Mouse (Mus musculus) hindbrain, embryonic 16.5 days (tissue): ENCODE measurements at regions not wholly inside any gene's neighbourhood (a gene's known extent, or its start where the extent isn't known, plus 50 kb on each side); places are given as distances from the start of the nearest gene placed in this dataset.

Experiments used
- ATAC-seq: fragments of 200-750 bp; cut with Nextera tagmentation; 2 replicates; pipeline ENCODE4 v1.8.0; 2017; ENCODE audit warnings: moderate TSS enrichment, moderate library complexity
- H3K27ac ChIP-seq: fragments of 300-500 bp; sonication (generic); 2 replicates; pipeline ENCODE4 v1.5.1; 2014; ENCODE audit warnings: low read depth, mild to moderate bottlenecking, control low read depth, low read length, moderate library complexity
- H3K27me3 ChIP-seq: fragments of 300-500 bp; sonication (generic); replicated peaks from 2 replicates; pipeline ENCODE4 v1.6.1; 2014; ENCODE audit warnings: low read length; ENCODE audit not compliant: control insufficient read depth, insufficient read depth
- H3K36me3 ChIP-seq: fragments of 300-500 bp; sonication (generic); 2 replicates; pipeline ENCODE4 v1.6.1; 2014; ENCODE audit warnings: mild to moderate bottlenecking, low read length, moderate library complexity, mixed read lengths; ENCODE audit not compliant: control insufficient read depth, insufficient read depth
- H3K4me1 ChIP-seq: fragments of 300-500 bp; sonication (generic); 2 replicates; pipeline ENCODE4 v1.6.1; 2014; ENCODE audit warnings: low read depth, low read length; ENCODE audit not compliant: control insufficient read depth, insufficient read depth
- H3K4me2 ChIP-seq: fragments of 300-500 bp; sonication (generic); 2 replicates; pipeline ENCODE4 v1.6.1; 2014; ENCODE audit warnings: mild to moderate bottlenecking, low read length, control low read depth, moderate library complexity
- H3K4me3 ChIP-seq: fragments of 300-500 bp; sonication (generic); 2 replicates; pipeline ENCODE4 v1.5.1; 2014; ENCODE audit warnings: mild to moderate bottlenecking, low read length, control low read depth, moderate library complexity
- H3K9ac ChIP-seq: fragments of 300-500 bp; sonication (generic); 2 replicates; pipeline ENCODE4 v1.6.1; 2014; ENCODE audit warnings: low read depth, mild to moderate bottlenecking, control low read depth, low read length, moderate library complexity
- H3K9me3 ChIP-seq: fragments of 300-500 bp; sonication (generic); 2 replicates; pipeline ENCODE4 v1.6.1; 2014; ENCODE audit warnings: mild to moderate bottlenecking, low read length, moderate library complexity; ENCODE audit not compliant: control insufficient read depth
- WGBS: fragments of 180-500 bp; shearing (Covaris S2); extraction: QIAGEN DNeasy Blood & Tissue Kit; methylation state at CpG from one replicate; pipeline ENCODE4 v1.1.7; 2014; 5-methylcytosine and 5-hydroxymethylcytosine counted together

DNA sequence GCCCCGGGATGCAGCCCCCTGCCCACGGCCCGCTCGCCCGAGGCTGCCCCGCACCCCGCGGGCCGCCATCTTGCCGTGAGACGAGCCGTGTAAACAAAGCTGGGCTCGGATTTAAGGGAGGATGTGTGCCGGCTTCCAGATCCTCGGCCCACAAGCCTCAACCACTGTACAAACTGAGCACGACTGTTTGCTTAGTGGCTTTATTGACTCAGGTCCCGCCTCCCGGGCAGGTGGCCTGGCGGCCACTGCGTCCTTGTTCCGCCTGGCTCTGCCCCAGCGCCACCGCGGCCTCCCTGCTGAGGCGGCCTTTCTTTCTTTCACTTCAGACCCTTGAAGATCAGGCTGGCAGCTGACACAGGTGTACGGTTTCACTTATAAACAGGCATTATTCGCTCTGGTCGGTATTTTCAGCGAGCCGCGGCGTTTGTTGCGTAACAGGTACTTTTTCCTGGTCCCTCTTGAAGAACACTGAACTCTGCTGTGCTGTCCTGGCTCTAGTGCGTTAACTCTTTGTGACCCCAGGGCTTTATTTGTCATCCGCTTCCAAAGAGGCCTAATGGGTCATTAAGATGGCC, 128.1 kb upstream of the Zfp706 start:
- ATAC-seq = peak; percentile 78
- peak overlapping the region; percentile 54 for H3K4me3 ChIP-seq
- 2% methylated on average over 35 of the region's 35 CpGs for WGBS
- peak overlapping the region; percentile 87 for H3K27ac ChIP-seq
- peak overlapping the region; percentile 88 for H3K9ac ChIP-seq
- no peaks in the 10 kb centered on the region for H3K27me3 ChIP-seq
- H3K36me3 ChIP-seq = no peaks in the 10 kb centered on the region
- H3K9me3 ChIP-seq = no peaks in the 10 kb centered on the region
- peaks cover 13% of the 10 kb centered on the region for H3K4me1 ChIP-seq
- peak overlapping the region; percentile 81 for H3K4me2 ChIP-seq

GRCm38 (mm10) chr15:37134913-37135589, 127.5 kb upstream of the Zfp706 start:
- Histone ChIP-seq H3K4me1 (peaks cover 13% of the 10 kb centered on the region), H3K27me3 (no peaks in the 10 kb centered on the region), H3K36me3 (no peaks in the 10 kb centered on the region), H3K4me3 (peak overlapping the region; percentile 54), H3K9me3 (no peaks in the 10 kb centered on the region), H3K4me2 (peak overlapping the region; percentile 81), H3K27ac (peak overlapping the region; percentile 87), H3K9ac (peak overlapping the region; percentile 88)
- 23% methylated on average over 20 of the region's 20 CpGs for WGBS
- peak; percentile 66 for ATAC-seq

DNA sequence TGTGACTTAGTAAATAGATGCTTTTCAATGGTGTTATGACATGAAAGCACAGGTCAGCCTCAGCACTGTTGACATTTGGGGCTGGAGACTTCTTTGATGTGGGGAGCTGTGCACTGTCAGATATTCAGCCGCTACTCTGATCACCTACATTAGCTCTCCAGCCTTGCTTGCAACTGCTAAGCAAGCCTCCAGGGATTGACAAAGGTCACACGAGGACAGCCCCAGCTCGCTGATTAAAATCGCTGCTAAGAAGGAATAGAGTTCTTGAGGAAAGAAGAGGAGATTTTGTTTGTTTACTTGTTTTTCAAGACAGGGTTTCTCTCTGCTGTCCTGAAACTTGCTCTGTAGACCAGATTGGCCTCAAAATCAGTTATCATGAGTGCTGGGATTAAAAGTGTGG, 126.8 kb upstream of the Zfp706 start:
- Histone ChIP-seq H3K4me2 (no peak overlapping the region), H3K36me3 (no peaks in the 10 kb centered on the region), H3K27me3 (no peaks in the 10 kb centered on the region), H3K9ac (no peak overlapping the region), H3K4me3 (no peak overlapping the region), H3K9me3 (no peaks in the 10 kb centered on the region), H3K4me1 (peaks cover 13% of the 10 kb centered on the region), H3K27ac (no peak overlapping the region)
- WGBS = 40% methylated on average over 4 of the region's 4 CpGs
- ATAC-seq = no peak

GRCm38 (mm10) chr15:37133916-37134315, 126.3 kb upstream of the Zfp706 start:
- Histone ChIP-seq H3K27ac (no peak overlapping the region), H3K4me2 (no peak overlapping the region), H3K9me3 (no peaks in the 10 kb centered on the region), H3K36me3 (no peaks in the 10 kb centered on the region), H3K4me1 (peaks cover 13% of the 10 kb centered on the region), H3K27me3 (no peaks in the 10 kb centered on the region), H3K4me3 (no peak overlapping the region), H3K9ac (no peak overlapping the region)
- ATAC-seq = peak; percentile 66; the same call in 1 of the 2 replicates
- 29% methylated on average over 5 of the region's 5 CpGs for WGBS

DNA sequence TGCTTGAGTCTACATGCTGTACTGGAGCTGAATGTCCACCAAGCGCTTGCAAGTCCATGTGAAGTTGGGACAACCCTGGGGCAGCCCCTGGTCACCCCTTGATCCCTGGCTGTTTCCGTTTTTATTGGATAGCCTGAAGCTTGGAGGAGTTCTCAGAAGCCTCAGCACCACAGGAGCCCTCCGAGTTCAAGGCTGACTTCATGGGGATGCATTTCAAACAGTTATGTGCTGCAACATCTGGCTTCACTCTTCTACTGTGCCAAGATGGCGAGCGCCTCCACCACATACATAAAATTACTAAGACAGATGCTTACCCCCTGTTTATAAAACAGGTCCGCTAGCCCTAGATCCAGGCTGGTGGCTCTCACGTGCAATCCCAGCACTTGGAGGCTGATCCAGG, 120.1 kb upstream of the Zfp706 start:
- H3K4me1 ChIP-seq = no peaks in the 10 kb centered on the region
- no peak overlapping the region for H3K27ac ChIP-seq
- ATAC-seq = no peak
- 83% methylated on average over 7 of the region's 7 CpGs for WGBS
- H3K4me3 ChIP-seq = no peak overlapping the region
- no peak overlapping the region for H3K9ac ChIP-seq
- no peak overlapping the region for H3K4me2 ChIP-seq
- H3K9me3 ChIP-seq = no peaks in the 10 kb centered on the region
- H3K36me3 ChIP-seq = no peaks in the 10 kb centered on the region
- H3K27me3 ChIP-seq = no peaks in the 10 kb centered on the region

- no peak overlapping the region for H3K4me2 ChIP-seq
- no peaks in the 10 kb centered on the region for H3K9me3 ChIP-seq
- H3K27ac ChIP-seq = no peak overlapping the region
- no peaks in the 10 kb centered on the region for H3K4me1 ChIP-seq
- no peaks in the 10 kb centered on the region for H3K36me3 ChIP-seq
- WGBS = 92% methylated on average over 4 of the region's 4 CpGs
- no peak for ATAC-seq
- no peak overlapping the region for H3K4me3 ChIP-seq
- H3K27me3 ChIP-seq = no peaks in the 10 kb centered on the region
- no peak overlapping the region for H3K9ac ChIP-seq
Observed at GRCm38 (mm10) chr15:37127170-37127569, 119.6 kb upstream of the Zfp706 start.

- H3K36me3 ChIP-seq = no peaks in the 10 kb centered on the region
- H3K9me3 ChIP-seq = no peaks in the 10 kb centered on the region
- H3K9ac ChIP-seq = no peak overlapping the region
- H3K4me3 ChIP-seq = no peak overlapping the region
- H3K4me2 ChIP-seq = no peak overlapping the region
- no peak overlapping the region for H3K27ac ChIP-seq
- no peaks in the 10 kb centered on the region for H3K4me1 ChIP-seq
- ATAC-seq = no peak
- no peaks in the 10 kb centered on the region for H3K27me3 ChIP-seq
- WGBS = 80% methylated on average over 4 of the region's 4 CpGs
Observed at GRCm38 (mm10) chr15:37125823-37126222, 118.2 kb upstream of the Zfp706 start.

GRCm38 (mm10) chr15:37124951-37125350, 117.4 kb upstream of the Zfp706 start:
- 86% methylated on average over 2 of the region's 2 CpGs for WGBS
- H3K9me3 ChIP-seq = no peaks in the 10 kb centered on the region
- no peaks in the 10 kb centered on the region for H3K4me1 ChIP-seq
- H3K4me2 ChIP-seq = no peak overlapping the region
- ATAC-seq = no peak
- H3K9ac ChIP-seq = no peak overlapping the region
- no peaks in the 10 kb centered on the region for H3K27me3 ChIP-seq
- H3K36me3 ChIP-seq = no peaks in the 10 kb centered on the region
- no peak overlapping the region for H3K4me3 ChIP-seq
- H3K27ac ChIP-seq = no peak overlapping the region

DNA sequence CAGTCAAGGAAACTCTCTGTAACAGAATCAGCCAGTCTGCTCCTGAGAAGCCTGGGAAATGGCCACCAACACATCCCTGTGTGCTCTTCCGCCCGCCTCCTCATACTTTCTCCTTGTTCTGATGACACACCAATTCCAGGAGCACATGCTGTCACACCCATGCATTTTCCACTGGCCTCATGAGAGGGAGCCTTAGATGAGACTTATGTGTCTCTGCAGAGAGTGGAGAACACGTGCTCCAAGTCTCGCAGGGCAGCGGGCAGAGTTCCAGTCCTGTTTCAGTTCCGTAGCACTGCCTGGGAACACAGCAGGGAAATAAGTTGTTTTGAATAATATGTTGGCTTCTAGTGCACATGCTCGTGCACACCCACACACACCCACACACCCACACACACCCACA, 116.7 kb upstream of the Zfp706 start:
- Histone ChIP-seq H3K4me2 (no peak overlapping the region), H3K27me3 (no peaks in the 10 kb centered on the region), H3K9ac (no peak overlapping the region), H3K36me3 (no peaks in the 10 kb centered on the region), H3K27ac (no peak overlapping the region), H3K9me3 (no peaks in the 10 kb centered on the region), H3K4me3 (no peak overlapping the region), H3K4me1 (no peaks in the 10 kb centered on the region)
- WGBS = 72% methylated on average over 7 of the region's 7 CpGs
- ATAC-seq = no peak
